Mouse (Mus musculus): Measurements from ENCODE around the gene Fam102a.

DNA sequence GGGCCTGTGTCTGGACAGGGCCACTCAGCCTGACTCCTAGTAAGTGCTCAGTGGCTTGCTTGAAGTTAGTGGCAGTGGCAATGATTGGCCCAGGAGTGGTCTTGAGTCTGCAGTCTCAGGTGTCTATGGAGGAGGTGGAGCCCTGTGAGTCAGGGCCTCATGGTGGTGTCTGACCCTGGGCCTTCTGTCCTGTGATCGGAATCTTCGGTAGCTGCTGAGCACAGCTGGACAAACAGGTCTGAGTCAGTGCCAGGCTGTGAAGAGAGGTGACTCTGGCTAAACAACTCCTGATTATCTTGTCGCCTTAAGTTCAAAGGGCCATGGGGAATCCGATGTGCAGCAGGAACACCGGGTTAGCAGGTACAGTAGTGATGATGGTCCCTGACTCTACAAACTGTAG, 12.2 kb downstream of the Fam102a start:
- TF ChIP-seq CTCF (IDR thresholded peaks at IDR 0.05; ENCODE audit: borderline replicate concordance, extremely low read depth, insufficient read depth, insufficient read length) (no peak), POLR2A (IDR thresholded peaks at IDR 0.05; ENCODE audit: borderline replicate concordance, extremely low read depth, insufficient read depth, insufficient read length, poor library complexity, severe bottlenecking) (no peak)
